Mouse (Mus musculus): ENCODE measurements around the gene Batf2. TPM values are rescaled to one million over a fixed set of nuclear protein-coding genes. Genes with fewer than 3 reads are reported as not detected.
"Not testable (repeated sequence)": the region's sequence is repeated elsewhere in the genome, so short reads cannot be mapped to it uniquely, and the experiment has no call there.

The Batf2 gene
- polyA plus RNA-seq, 1 experiment from 2014 or later, result not detected

- peak within 1 kb of the TSS; percentile 57 for H3K4me2 ChIP-seq (replicated peaks)
- ATAC-seq (ENCODE audit: low FRiP score) (peak; percentile 94), DNase-seq (ENCODE audit: low spot score) (peak; percentile 90)
- H3K36me3 ChIP-seq (replicated peaks; ENCODE audit: control insufficient read depth, insufficient read depth), result no peaks in the 10 kb centered on the region; the same call in 1 of the 2 replicates
- H3K4me1 ChIP-seq (replicated peaks; ENCODE audit: control insufficient read depth, insufficient read depth, low read length), result 0 out of 2 replicates have a peak, but pooled peaks cover 4% of the 10 kb centered on the region
- H3K9ac ChIP-seq, result peak within 1 kb of the TSS; percentile 74
- H3K27ac ChIP-seq, result peak within 1 kb of the TSS; percentile 90
- H3K9me3 ChIP-seq (ENCODE audit: control insufficient read depth, low read length), result no peaks in the 10 kb centered on the region
- H3K4me3 ChIP-seq (replicated peaks; ENCODE audit: low read length), result peak within 1 kb of the TSS; percentile 55
- no peaks in the 10 kb centered on the region for H3K27me3 ChIP-seq (ENCODE audit: control insufficient read depth, insufficient read depth, low read length)
- under 1% methylated on average over 32 of the region's 32 CpGs for WGBS
Observed at GRCm38 (mm10) chr19:6127760-6128341, 12.9 kb upstream of the Batf2 start, which contains the start of gene Snx15. Gene Snx15, minus strand, starts transcription at chr19:6128304.

- H3K27ac ChIP-seq; ATAC-seq (ENCODE audit: low FRiP score); H3K4me2 ChIP-seq (replicated peaks); H3K4me1 ChIP-seq (replicated peaks; ENCODE audit: control insufficient read depth, insufficient read depth, low read length); H3K9me3 ChIP-seq (ENCODE audit: control insufficient read depth, low read length); H3K9ac ChIP-seq; DNase-seq (ENCODE audit: low spot score); H3K27me3 ChIP-seq (ENCODE audit: control insufficient read depth, insufficient read depth, low read length); H3K4me3 ChIP-seq (replicated peaks; ENCODE audit: low read length): not testable (repeated sequence)
- 78% methylated on average over 7 of the region's 7 CpGs for WGBS
- H3K36me3 ChIP-seq (replicated peaks; ENCODE audit: control insufficient read depth, insufficient read depth), result peaks cover 14% of the 10 kb centered on the region
Observed at GRCm38 (mm10) chr19:6130414-6131128, 10.2 kb upstream of the Batf2 start.

- DNase-seq (ENCODE audit: low spot score), result no peak
- H3K9ac ChIP-seq, result no peak overlapping the region
Observed at GRCm38 (mm10) chr19:6132171-6132827, 8.5 kb upstream of the Batf2 start.

GRCm38 (mm10) chr19:6133197-6133596 lies 7.6 kb upstream of the Batf2 start:
- not testable (repeated sequence) for H3K9me3 ChIP-seq (ENCODE audit: control insufficient read depth, low read length); H3K27ac ChIP-seq; H3K4me2 ChIP-seq (replicated peaks); ATAC-seq (ENCODE audit: low FRiP score); H3K27me3 ChIP-seq (ENCODE audit: control insufficient read depth, insufficient read depth, low read length); H3K9ac ChIP-seq; H3K4me1 ChIP-seq (replicated peaks; ENCODE audit: control insufficient read depth, insufficient read depth, low read length); H3K4me3 ChIP-seq (replicated peaks; ENCODE audit: low read length); DNase-seq (ENCODE audit: low spot score)
- 68% methylated on average over 1 of the region's 1 CpGs for WGBS
- H3K36me3 ChIP-seq (replicated peaks; ENCODE audit: control insufficient read depth, insufficient read depth), result peaks cover 35% of the 10 kb centered on the region

More at GRCm38 (mm10) chr19:6132171-6132827, 8.5 kb upstream of the Batf2 start:
- H3K4me1 ChIP-seq (replicated peaks; ENCODE audit: control insufficient read depth, insufficient read depth, low read length), result 0 out of 2 replicates have a peak, but pooled peaks cover 4% of the 10 kb centered on the region
- 81% methylated on average over 7 of the region's 7 CpGs for WGBS
- H3K27ac ChIP-seq, result no peak overlapping the region
- no peaks in the 10 kb centered on the region for H3K27me3 ChIP-seq (ENCODE audit: control insufficient read depth, insufficient read depth, low read length)
- peaks cover 30% of the 10 kb centered on the region for H3K36me3 ChIP-seq (replicated peaks; ENCODE audit: control insufficient read depth, insufficient read depth)
- no peak for ATAC-seq (ENCODE audit: low FRiP score)
- H3K9me3 ChIP-seq (ENCODE audit: control insufficient read depth, low read length), result no peaks in the 10 kb centered on the region
- H3K4me3 ChIP-seq (replicated peaks; ENCODE audit: low read length), result no peak overlapping the region
- no peak overlapping the region for H3K4me2 ChIP-seq (replicated peaks)

GRCm38 (mm10) chr19:6136397-6136796 lies 4.4 kb upstream of the Batf2 start:
- H3K4me3 ChIP-seq (replicated peaks; ENCODE audit: low read length), result no peak overlapping the region
- H3K4me1 ChIP-seq (replicated peaks; ENCODE audit: control insufficient read depth, insufficient read depth, low read length), result peaks cover 10% of the 10 kb centered on the region
- no peaks in the 10 kb centered on the region for H3K27me3 ChIP-seq (ENCODE audit: control insufficient read depth, insufficient read depth, low read length)
- DNase-seq (ENCODE audit: low spot score) (no peak), ATAC-seq (ENCODE audit: low FRiP score) (no peak)
- no peak overlapping the region for H3K27ac ChIP-seq
- no peak overlapping the region for H3K9ac ChIP-seq
- peaks cover 35% of the 10 kb centered on the region for H3K36me3 ChIP-seq (replicated peaks; ENCODE audit: control insufficient read depth, insufficient read depth)
- no peak overlapping the region for H3K4me2 ChIP-seq (replicated peaks)
- H3K9me3 ChIP-seq (ENCODE audit: control insufficient read depth, low read length), result no peaks in the 10 kb centered on the region
- 88% methylated on average over 3 of the region's 3 CpGs for WGBS

- H3K27ac ChIP-seq, result no peak overlapping the region; the same call in 1 of the 2 replicates
- WGBS, result 91% methylated on average over 6 of the region's 6 CpGs
Observed at GRCm38 (mm10) chr19:6139701-6140100, 1.1 kb upstream of the Batf2 start.

GRCm38 (mm10) chr19:6140374-6140677 lies 457 bp upstream of the Batf2 start:
- ATAC-seq (ENCODE audit: low FRiP score) (no peak), DNase-seq (ENCODE audit: low spot score) (peak; percentile 29)
- no peaks in the 10 kb centered on the region for H3K9me3 ChIP-seq (ENCODE audit: control insufficient read depth, low read length)
- H3K4me3 ChIP-seq (replicated peaks; ENCODE audit: low read length), result peak overlapping the region; percentile 46
- peak overlapping the region; percentile 76 for H3K4me2 ChIP-seq (replicated peaks)
- peaks cover 10% of the 10 kb centered on the region for H3K4me1 ChIP-seq (replicated peaks; ENCODE audit: control insufficient read depth, insufficient read depth, low read length)
- WGBS, result 9% methylated on average over 16 of the region's 16 CpGs
- peaks cover 23% of the 10 kb centered on the region for H3K36me3 ChIP-seq (replicated peaks; ENCODE audit: control insufficient read depth, insufficient read depth)
- H3K9ac ChIP-seq, result peak overlapping the region; percentile 73
- peak overlapping the region; percentile 96 for H3K27ac ChIP-seq
- no peaks in the 10 kb centered on the region for H3K27me3 ChIP-seq (ENCODE audit: control insufficient read depth, insufficient read depth, low read length)

More at GRCm38 (mm10) chr19:6139701-6140100, 1.1 kb upstream of the Batf2 start:
- DNase-seq (ENCODE audit: low spot score) (no peak), ATAC-seq (ENCODE audit: low FRiP score) (no peak)
- peak overlapping the region; percentile 76 for H3K4me2 ChIP-seq (replicated peaks)
- H3K9me3 ChIP-seq (ENCODE audit: control insufficient read depth, low read length), result no peaks in the 10 kb centered on the region
- H3K9ac ChIP-seq, result peak overlapping the region; percentile 73
- H3K4me1 ChIP-seq (replicated peaks; ENCODE audit: control insufficient read depth, insufficient read depth, low read length), result peaks cover 10% of the 10 kb centered on the region
- H3K36me3 ChIP-seq (replicated peaks; ENCODE audit: control insufficient read depth, insufficient read depth), result peaks cover 29% of the 10 kb centered on the region
- H3K4me3 ChIP-seq (replicated peaks; ENCODE audit: low read length), result peak overlapping the region; percentile 46
- no peaks in the 10 kb centered on the region for H3K27me3 ChIP-seq (ENCODE audit: control insufficient read depth, insufficient read depth, low read length)

GRCm38 (mm10) chr19:6141394-6141749 lies 589 bp downstream of the Batf2 start, which contains the start of gene Arl2:
Gene Arl2, minus strand, starts transcription at chr19:6141548.
- ATAC-seq (ENCODE audit: low FRiP score) (peak; percentile 76), DNase-seq (ENCODE audit: low spot score) (peak; percentile 90)
- H3K4me2 ChIP-seq (replicated peaks), result peak within 1 kb of the TSS; percentile 76
- peak within 1 kb of the TSS; percentile 46 for H3K4me3 ChIP-seq (replicated peaks; ENCODE audit: low read length)
- WGBS, result under 1% methylated on average over 15 of the region's 15 CpGs
- H3K36me3 ChIP-seq (replicated peaks; ENCODE audit: control insufficient read depth, insufficient read depth), result peaks cover 13% of the 10 kb centered on the region; the same call in 1 of the 2 replicates
- no peaks in the 10 kb centered on the region for H3K9me3 ChIP-seq (ENCODE audit: control insufficient read depth, low read length)
- peaks cover 10% of the 10 kb centered on the region for H3K4me1 ChIP-seq (replicated peaks; ENCODE audit: control insufficient read depth, insufficient read depth, low read length)
- H3K9ac ChIP-seq, result peak within 1 kb of the TSS; percentile 73
- H3K27me3 ChIP-seq (ENCODE audit: control insufficient read depth, insufficient read depth, low read length), result no peaks in the 10 kb centered on the region
- peak within 1 kb of the TSS; percentile 96 for H3K27ac ChIP-seq

GRCm38 (mm10) chr19:6144842-6145241 lies 4.1 kb downstream of the Batf2 start:
- Histone ChIP-seq H3K9ac (no peak overlapping the region), H3K27ac (no peak overlapping the region), H3K27me3 (ENCODE audit: control insufficient read depth, insufficient read depth, low read length) (no peaks in the 10 kb centered on the region), H3K36me3 (replicated peaks; ENCODE audit: control insufficient read depth, insufficient read depth) (no peaks in the 10 kb centered on the region), H3K4me3 (replicated peaks; ENCODE audit: low read length) (no peak overlapping the region), H3K4me2 (replicated peaks) (no peak overlapping the region), H3K4me1 (replicated peaks; ENCODE audit: control insufficient read depth, insufficient read depth, low read length) (peaks cover 5% of the 10 kb centered on the region), H3K9me3 (ENCODE audit: control insufficient read depth, low read length) (no peaks in the 10 kb centered on the region)
- DNase-seq (ENCODE audit: low spot score), result no peak
- ATAC-seq (ENCODE audit: low FRiP score), result no peak
- WGBS, result 82% methylated on average over 5 of the region's 5 CpGs
